Mouse (Mus musculus) bone marrow macrophage, adult 2 months (primary cell): ENCODE results near the gene Ankdd1a.

Experiments
- CTCF ChIP-seq: IDR thresholded peaks from 2 replicates; pipeline ENCODE4 v1.5.1; 2012; ENCODE audit warnings: low read depth, mild to moderate bottlenecking, low read length, moderate library complexity
- POLR2A ChIP-seq: IDR thresholded peaks from 2 replicates; pipeline ENCODE4 v1.6.1; 2012; ENCODE audit warnings: mild to moderate bottlenecking, low read depth, low read length, borderline replicate concordance

DNA sequence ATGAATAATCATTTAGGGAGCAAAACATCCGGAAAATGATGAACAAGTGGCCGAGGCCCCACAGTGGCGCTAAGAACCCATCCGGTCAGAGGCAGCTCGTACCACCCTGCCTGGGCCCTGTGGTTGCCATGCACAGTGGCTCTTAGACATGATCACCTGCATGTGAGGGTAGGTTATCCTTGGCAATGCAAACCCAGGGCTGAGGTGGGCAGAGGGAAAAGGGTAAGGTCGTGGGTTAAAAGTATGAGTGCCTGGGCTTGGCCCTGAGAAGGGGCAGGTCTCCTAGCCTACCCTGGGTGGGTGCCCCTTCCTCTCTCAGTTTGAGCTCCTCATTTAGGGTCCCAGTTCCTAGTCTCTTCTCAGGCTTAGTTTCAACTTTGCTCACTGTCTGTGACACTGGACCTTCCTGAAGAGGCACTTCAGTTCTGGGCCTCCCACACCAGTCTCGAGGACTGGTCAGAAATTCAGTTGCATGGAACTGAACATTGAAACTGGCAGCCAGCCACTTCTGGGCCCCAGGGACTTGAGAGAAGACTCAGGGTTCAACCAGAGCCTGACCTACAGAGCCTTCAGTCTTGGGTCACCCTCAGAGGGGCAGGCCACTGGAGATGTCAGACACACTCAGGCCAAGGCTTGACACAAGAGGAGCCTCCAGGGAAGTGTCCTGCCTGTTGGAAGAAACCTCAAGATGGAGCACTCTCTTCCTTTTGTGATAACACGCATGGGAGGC is 18.1 kb upstream of the Ankdd1a start:
- TF ChIP-seq CTCF (no peak), POLR2A (no peak)
